Mouse (Mus musculus) liver, postnatal 0 days (tissue): Measurements from ENCODE around the gene Bfsp2.

Experiments used
- CTCF ChIP-seq: sonication (generic); IDR thresholded peaks from 2 replicates; pipeline ENCODE4 v1.5.1; 2016; ENCODE audit warnings: antibody characterized with exemption, low read depth
- EP300 ChIP-seq: IDR thresholded peaks from 2 replicates; pipeline ENCODE4 v1.6.1; 2016; ENCODE audit warnings: antibody characterized with exemption, low read depth, mild to moderate bottlenecking

- TF ChIP-seq CTCF (no peak), EP300 (no peak)
Measured at GRCm38 (mm10) chr9:103513884-103514283, 33.7 kb upstream of the Bfsp2 start.
